Mouse (Mus musculus): ENCODE results near the gene Lix1. TPM values are rescaled to one million over a fixed set of nuclear protein-coding genes. Genes with fewer than 3 reads are reported as not detected.

Gene Lix1
- 0.04 TPM in 1 of 2 replicates, not detected in the other for polyA plus RNA-seq (2012; rRNA removed; ENCODE audit: low replicate concordance)

GRCm38 (mm10) chr17:17402222-17403004 lies at the start of gene Lix1:
Lix1 (plus strand) TSS chr17:17402672.

DNA sequence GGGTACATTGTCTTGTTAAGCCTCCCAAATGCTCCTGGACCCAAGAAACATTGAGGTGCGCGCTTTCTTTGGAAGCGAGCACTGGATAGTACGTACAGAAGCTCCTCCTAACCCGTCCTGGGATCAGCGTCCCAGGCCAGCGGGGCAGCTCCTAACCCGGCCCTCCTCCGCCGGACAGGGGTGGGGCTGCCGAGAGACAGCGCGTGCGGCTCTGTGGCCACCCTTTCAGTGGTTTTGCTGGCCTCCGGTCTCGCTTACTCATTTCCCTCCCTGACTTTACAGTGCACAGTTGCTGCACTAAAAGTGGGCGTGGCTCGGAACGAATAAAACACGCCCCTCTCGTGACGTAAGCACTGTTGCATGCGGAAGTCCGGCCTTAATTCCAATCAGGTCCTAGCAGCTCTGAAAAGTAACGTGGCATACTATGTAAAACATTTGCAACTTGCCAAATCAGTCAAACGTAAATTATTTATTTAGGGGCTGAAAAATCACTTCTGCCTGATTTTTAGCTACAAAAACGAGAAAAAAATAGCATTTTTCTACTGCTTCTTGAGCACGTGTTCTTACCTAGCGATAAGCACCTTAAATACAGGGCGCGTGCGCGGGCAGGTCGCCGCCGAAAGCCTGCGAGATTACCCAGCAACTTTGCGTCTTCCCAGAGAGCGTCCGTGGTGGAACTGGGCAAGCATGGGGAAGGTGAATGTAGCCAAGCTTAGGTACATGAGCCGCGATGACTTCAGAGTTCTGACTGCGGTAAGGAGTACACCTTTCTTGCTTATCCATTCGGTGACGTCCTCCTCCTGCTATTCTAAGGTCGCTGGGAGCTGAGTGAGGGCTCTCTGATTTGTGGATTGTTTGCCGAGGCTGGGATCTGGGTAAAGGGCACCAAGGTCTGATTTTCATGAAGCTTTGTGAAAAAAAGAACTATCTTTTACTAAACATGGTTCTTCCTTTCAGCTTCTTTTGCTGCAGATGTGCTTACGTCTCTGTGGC lies 28.3 kb upstream of the Lix1 start, which contains the start of gene Riok2:
Gene Riok2, plus strand, starts transcription at position 392 of the 993 bp plus-strand sequence.

Other genes with a start within 250 kb of the Lix1 start
- 0.41 and 1.8 TPM in 2 replicates for gene Riok2, start 28.4 kb upstream of the Lix1 start, polyA plus RNA-seq (2012; rRNA removed; ENCODE audit: low replicate concordance)
- gene Lnpep, start 222.4 kb downstream of the Lix1 start, polyA plus RNA-seq (2012; rRNA removed; ENCODE audit: low replicate concordance): 1.00 and 1.9 TPM in 2 replicates